Mouse (Mus musculus): Measurements from ENCODE around the gene Sec16a. TPM values are rescaled to one million over a fixed set of nuclear protein-coding genes. Genes with fewer than 3 reads are reported as not detected.

The Sec16a gene
- polyA plus RNA-seq, 1 experiment from 2014 or later = 26.0 TPM

DNA sequence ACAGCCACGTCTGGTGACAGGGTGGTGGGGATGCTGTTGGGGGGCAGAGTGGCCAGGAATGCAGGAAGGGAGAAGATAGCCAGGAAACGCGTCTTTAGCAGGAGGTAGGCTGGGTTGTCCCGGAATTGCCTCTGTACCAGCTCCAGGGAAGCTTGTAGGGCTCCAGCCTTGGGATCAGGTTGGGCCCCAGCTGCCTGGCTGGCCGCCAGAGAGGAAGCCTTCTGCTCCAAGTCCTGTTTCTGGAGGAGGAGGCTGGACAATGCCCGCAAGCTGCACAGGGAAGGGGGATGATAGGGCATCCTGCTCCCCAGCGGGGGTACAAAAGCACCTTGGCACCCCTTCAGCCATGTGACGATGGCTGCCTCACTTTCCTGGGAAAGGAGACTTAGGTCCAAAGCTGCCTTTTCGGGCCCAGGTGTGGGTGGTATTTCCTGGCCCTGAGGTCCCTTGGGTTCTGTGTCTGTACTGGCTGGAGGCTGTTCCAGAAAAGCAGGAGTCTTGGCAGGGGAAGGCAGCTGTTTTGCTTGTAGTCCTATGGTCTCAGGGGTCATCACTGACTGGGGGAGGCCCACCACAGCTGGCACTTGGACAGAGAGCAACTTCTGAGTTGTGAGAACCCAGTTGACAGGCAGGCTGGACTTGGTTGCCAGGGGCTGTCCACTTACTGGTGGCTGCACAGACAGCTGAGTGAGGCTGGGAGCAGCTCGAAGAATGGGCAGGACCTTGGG is 80.1 kb downstream of the Sec16a start:
- peak overlapping the region; percentile 27; the same call in 1 of the 2 replicates for H3K27ac ChIP-seq
- H3K36me3 ChIP-seq = peaks cover 71% of the 10 kb centered on the region
- ATAC-seq (replicated peaks; ENCODE audit: low FRiP score) = no peak; the same call in 1 of the 2 replicates
- H3K4me3 ChIP-seq (replicated peaks) = no peak overlapping the region
- 68% methylated on average over 10 of the region's 10 CpGs for WGBS
- H3K4me1 ChIP-seq = 0 out of 2 replicates have a peak, but pooled peaks cover 4% of the 10 kb centered on the region
- no peak overlapping the region for H3K4me2 ChIP-seq
- no peaks in the 10 kb centered on the region for H3K27me3 ChIP-seq
- no peak overlapping the region for H3K9ac ChIP-seq
- H3K9me3 ChIP-seq (replicated peaks) = no peaks in the 10 kb centered on the region

DNA sequence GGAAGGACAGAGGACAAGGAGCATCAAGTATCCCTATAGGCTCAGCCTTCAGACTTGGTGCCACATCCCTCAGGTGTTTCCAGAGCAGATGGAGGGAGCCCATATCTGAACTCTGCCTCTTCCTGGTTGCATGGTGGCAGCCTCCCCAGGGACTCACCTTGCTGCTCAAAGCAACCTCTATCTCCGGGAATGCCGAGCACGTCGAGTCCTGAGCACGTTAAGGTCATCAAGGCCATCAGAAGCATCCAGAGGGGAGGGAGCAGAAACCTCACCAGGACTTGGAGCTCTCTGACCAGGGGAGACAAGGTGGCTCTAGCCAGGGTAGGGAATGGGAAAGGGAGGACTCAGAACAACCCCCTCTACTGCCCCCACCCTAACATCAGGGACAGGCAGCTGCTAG is 81.5 kb downstream of the Sec16a start:
- Histone ChIP-seq H3K4me2 (no peak overlapping the region), H3K4me1 (0 out of 2 replicates have a peak, but pooled peaks cover 4% of the 10 kb centered on the region), H3K9ac (no peak overlapping the region), H3K27me3 (no peaks in the 10 kb centered on the region), H3K4me3 (replicated peaks) (no peak overlapping the region), H3K36me3 (peaks cover 57% of the 10 kb centered on the region), H3K9me3 (replicated peaks) (no peaks in the 10 kb centered on the region), H3K27ac (no peak overlapping the region)
- whole genome bisulfite sequencing = 77% methylated on average over 5 of the region's 5 CpGs
- no peak for ATAC-seq (replicated peaks; ENCODE audit: low FRiP score)

DNA sequence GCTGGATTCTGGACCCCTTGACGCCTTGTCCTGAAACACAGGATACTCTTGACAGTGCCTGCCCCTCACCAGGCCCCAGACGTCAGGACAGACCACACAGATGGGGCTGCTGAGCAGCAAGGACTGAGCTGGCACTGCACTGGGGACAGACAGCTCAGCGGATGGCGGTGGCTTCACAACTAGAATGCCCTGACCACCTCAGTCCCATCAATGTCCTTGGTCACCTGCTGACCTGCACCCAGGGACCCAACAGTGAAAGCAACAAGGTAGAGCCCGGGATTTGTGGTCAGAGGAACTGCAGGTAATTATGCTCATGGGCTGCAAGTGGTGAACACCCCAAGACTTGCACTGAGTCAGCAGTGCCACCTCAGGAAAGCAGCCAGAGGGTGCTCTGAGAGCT is 82.0 kb downstream of the Sec16a start:
- 85% methylated on average over 5 of the region's 5 CpGs for WGBS
- H3K36me3 ChIP-seq = peaks cover 52% of the 10 kb centered on the region

DNA sequence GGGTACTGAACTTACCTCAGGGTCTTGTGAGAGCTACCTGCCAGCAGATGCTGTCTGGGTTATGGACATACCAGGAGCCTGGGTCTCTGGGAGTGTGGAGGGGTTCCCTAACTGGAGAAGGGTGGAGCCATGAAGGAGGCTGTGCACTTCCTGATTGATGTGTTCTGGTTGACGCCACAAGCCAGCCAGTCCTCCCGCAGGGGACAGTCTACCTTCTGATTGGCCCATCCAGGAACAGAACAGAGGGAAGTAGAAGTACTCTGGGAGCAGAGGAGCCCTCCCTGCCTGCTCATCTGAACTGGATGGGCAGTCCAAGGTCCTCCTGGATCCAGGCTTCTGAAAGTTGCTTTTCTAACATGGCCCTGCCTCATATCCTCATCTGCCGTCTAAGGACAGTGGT is 84.2 kb downstream of the Sec16a start, which contains the start of gene Card9:
Gene Card9, minus strand, starts transcription at position 147 of the 400 bp plus-strand sequence.
- H3K4me1 ChIP-seq = peaks cover 13% of the 10 kb centered on the region
- no peaks in the 10 kb centered on the region for H3K9me3 ChIP-seq (replicated peaks)
- H3K4me3 ChIP-seq (replicated peaks) = no peak within 1 kb of the TSS
- no peak within 1 kb of the TSS for H3K9ac ChIP-seq
- no peak for ATAC-seq (replicated peaks; ENCODE audit: low FRiP score)
- H3K4me2 ChIP-seq = no peak within 1 kb of the TSS
- no peaks in the 10 kb centered on the region for H3K27me3 ChIP-seq
- peaks cover 30% of the 10 kb centered on the region for H3K36me3 ChIP-seq
- H3K27ac ChIP-seq = no peak within 1 kb of the TSS
- 43% methylated on average over 3 of the region's 3 CpGs for WGBS

More for the DNA sequence above, 82.0 kb downstream of the Sec16a start:
- H3K4me2 ChIP-seq = no peak overlapping the region
- H3K27ac ChIP-seq = no peak overlapping the region
- no peak for ATAC-seq (replicated peaks; ENCODE audit: low FRiP score)
- H3K9ac ChIP-seq = no peak overlapping the region
- no peak overlapping the region for H3K4me3 ChIP-seq (replicated peaks)
- H3K27me3 ChIP-seq = no peaks in the 10 kb centered on the region
- H3K9me3 ChIP-seq (replicated peaks) = no peaks in the 10 kb centered on the region
- 0 out of 2 replicates have a peak, but pooled peaks cover 4% of the 10 kb centered on the region for H3K4me1 ChIP-seq

DNA sequence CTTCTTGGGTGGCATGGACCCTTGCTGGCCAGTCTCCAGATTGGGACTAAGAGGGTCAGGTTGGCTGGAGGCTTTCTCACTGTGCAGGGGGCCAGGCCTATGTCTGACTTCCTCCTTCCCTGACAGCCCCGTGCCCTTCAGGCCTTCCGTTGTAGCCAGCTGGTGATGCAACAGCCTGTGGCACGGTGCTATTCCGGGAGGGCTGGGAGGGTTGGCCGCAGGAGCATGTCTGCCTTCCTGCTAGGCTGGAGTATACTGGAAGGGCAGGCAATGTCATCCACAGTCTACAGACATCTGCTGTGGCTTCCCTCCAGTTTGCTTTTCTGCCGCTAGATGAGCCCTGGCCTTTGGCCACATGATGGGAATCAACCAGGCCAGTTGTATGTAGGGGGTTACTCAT is 85.0 kb downstream of the Sec16a start:
- 85% methylated on average over 6 of the region's 6 CpGs for WGBS
- H3K36me3 ChIP-seq = peaks cover 22% of the 10 kb centered on the region
- no peak overlapping the region for H3K4me2 ChIP-seq
- no peak for ATAC-seq (replicated peaks; ENCODE audit: low FRiP score)
- no peak overlapping the region for H3K27ac ChIP-seq
- no peak overlapping the region for H3K9ac ChIP-seq
- H3K27me3 ChIP-seq = no peaks in the 10 kb centered on the region
- H3K9me3 ChIP-seq (replicated peaks) = no peaks in the 10 kb centered on the region
- no peak overlapping the region for H3K4me3 ChIP-seq (replicated peaks)
- peaks cover 9% of the 10 kb centered on the region for H3K4me1 ChIP-seq

Small RNA genes lying within 50 kb of the gene (microRNA-seq; reads per million reads assigned to microRNA genes)
- 0.89 reads per million for gene Mir6996

Other genes starting within 250 kb of the Sec16a start
- gene Lhx3, start 236.9 kb downstream of the Sec16a start, polyA plus RNA-seq (2015; fragmentation: Nextera tagmentation; extraction: Ambion mirVana) = not detected in 2 replicates
- 17.5 and 19.6 TPM in 2 replicates for gene Qsox2, start 207.7 kb downstream of the Sec16a start, polyA plus RNA-seq (2015; fragmentation: Nextera tagmentation; extraction: Ambion mirVana)
- 0.04 TPM in 1 of 2 replicates, not detected in the other for gene Ccdc187, start 150.7 kb downstream of the Sec16a start, polyA plus RNA-seq (2015; fragmentation: Nextera tagmentation; extraction: Ambion mirVana)
- gene Gpsm1, start 129.7 kb downstream of the Sec16a start, polyA plus RNA-seq (2015; fragmentation: Nextera tagmentation; extraction: Ambion mirVana) = 39.6 and 44.4 TPM in 2 replicates
- 29.8 and 31.9 TPM in 2 replicates for gene Dnlz, start 93.1 kb downstream of the Sec16a start, polyA plus RNA-seq (2015; fragmentation: Nextera tagmentation; extraction: Ambion mirVana)
- 1.1 and 1.7 TPM in 2 replicates for gene Card9, start 84.3 kb downstream of the Sec16a start, polyA plus RNA-seq (2015; fragmentation: Nextera tagmentation; extraction: Ambion mirVana)
- 27.9 and 31.3 TPM in 2 replicates for gene Snapc4, start 64.6 kb downstream of the Sec16a start, polyA plus RNA-seq (2015; fragmentation: Nextera tagmentation; extraction: Ambion mirVana)
- 110 and 115 TPM in 2 replicates for gene Entr1, start 55.9 kb downstream of the Sec16a start, polyA plus RNA-seq (2015; fragmentation: Nextera tagmentation; extraction: Ambion mirVana)
- gene Pmpca, start 55.9 kb downstream of the Sec16a start, polyA plus RNA-seq (2015; fragmentation: Nextera tagmentation; extraction: Ambion mirVana) = 113 TPM in 2 replicates
- 22.4 and 25.8 TPM in 2 replicates for gene Inpp5e, start 36.0 kb downstream of the Sec16a start, polyA plus RNA-seq (2015; fragmentation: Nextera tagmentation; extraction: Ambion mirVana)
- gene Notch1, start 71.4 kb upstream of the Sec16a start, polyA plus RNA-seq (2015; fragmentation: Nextera tagmentation; extraction: Ambion mirVana) = 22.0 and 24.6 TPM in 2 replicates
- 218 and 219 TPM in 2 replicates for gene Egfl7, start 134.8 kb upstream of the Sec16a start, polyA plus RNA-seq (2015; fragmentation: Nextera tagmentation; extraction: Ambion mirVana)
- gene Gm20532, start 141.4 kb upstream of the Sec16a start, polyA plus RNA-seq (2015; fragmentation: Nextera tagmentation; extraction: Ambion mirVana) = not detected in 2 replicates
- gene Agpat2, start 159.2 kb upstream of the Sec16a start, polyA plus RNA-seq (2015; fragmentation: Nextera tagmentation; extraction: Ambion mirVana) = 41.7 and 47.7 TPM in 2 replicates
- gene Fam69b, start 183.2 kb upstream of the Sec16a start, polyA plus RNA-seq (2015; fragmentation: Nextera tagmentation; extraction: Ambion mirVana) = 32.9 and 33.1 TPM in 2 replicates
- gene Lcn4, start 226.1 kb upstream of the Sec16a start, polyA plus RNA-seq (2015; fragmentation: Nextera tagmentation; extraction: Ambion mirVana) = not detected in 2 replicates